Mouse (Mus musculus): ENCODE data around the gene Cebpb.
A peak's percentile ranks its signal among the peaks of the same experiment; 100 is the strongest.

Gene Cebpb

GRCm38 (mm10) chr2:167719520-167719919, 30.8 kb downstream of the Cebpb start:
- no peak for DNase-seq (ENCODE audit: low read depth in 1 of 2, low spot score in 2 of 2)

GRCm38 (mm10) chr2:167721159-167721882, 32.6 kb downstream of the Cebpb start:
- DNase-seq (ENCODE audit: low read depth in 1 of 2, low spot score in 2 of 2), result no peak

- DNase-seq (ENCODE audit: low read depth in 1 of 2, low spot score in 2 of 2), result no peak
Measured at GRCm38 (mm10) chr2:167722538-167722937, 33.8 kb downstream of the Cebpb start.

GRCm38 (mm10) chr2:167723589-167724206, 35.0 kb downstream of the Cebpb start:
- DNase-seq (ENCODE audit: low read depth in 1 of 2, low spot score in 2 of 2), result peak in 1 of 2 experiments; percentile 46

GRCm38 (mm10) chr2:167725879-167726278, 37.2 kb downstream of the Cebpb start:
- DNase-seq (ENCODE audit: low read depth in 1 of 2, low spot score in 2 of 2), result no peak

- no peak for DNase-seq (ENCODE audit: low read depth in 1 of 2, low spot score in 2 of 2)
Measured at GRCm38 (mm10) chr2:167727161-167727560, 38.4 kb downstream of the Cebpb start.

- no peak for DNase-seq (ENCODE audit: low read depth in 1 of 2, low spot score in 2 of 2)
Measured at GRCm38 (mm10) chr2:167730036-167730435, 41.3 kb downstream of the Cebpb start.

GRCm38 (mm10) chr2:167731149-167731548, 42.4 kb downstream of the Cebpb start:
- DNase-seq (ENCODE audit: low read depth in 1 of 2, low spot score in 2 of 2), result no peak

- no peak for DNase-seq (ENCODE audit: low read depth in 1 of 2, low spot score in 2 of 2)
Measured at GRCm38 (mm10) chr2:167734861-167735260, 46.1 kb downstream of the Cebpb start.

- no peak for DNase-seq (ENCODE audit: low read depth in 1 of 2, low spot score in 2 of 2)
Measured at GRCm38 (mm10) chr2:167739030-167739429, 50.3 kb downstream of the Cebpb start.
